Mouse (Mus musculus) heart, adult 2 months (tissue): ENCODE data around the gene Trub1. TPM values are rescaled to one million over a fixed set of nuclear protein-coding genes. Genes with fewer than 3 reads are reported as not detected.

Experiments
- DNase-seq, 2 experiments: peaks; one replicate each; pipeline ENCODE4 v3.0.0; 2021
- H3K27ac ChIP-seq: fragments of 200-600 bp; 2 replicates; pipeline ENCODE4 v1.8.1; 2022
- H3K27me3 ChIP-seq: fragments of 200-500 bp; 2 replicates; pipeline ENCODE4 v1.6.1; 2012; ENCODE audit warnings: mild to moderate bottlenecking, low read length, inconsistent platforms, mixed read lengths; ENCODE audit not compliant: control insufficient read depth, insufficient read depth
- H3K36me3 ChIP-seq: fragments of 200-500 bp; 2 replicates; pipeline ENCODE4 v1.6.1; 2012; ENCODE audit warnings: low read length, inconsistent platforms; ENCODE audit not compliant: control insufficient read depth, insufficient read depth
- H3K4me1 ChIP-seq: fragments of 200-500 bp; 2 replicates; pipeline ENCODE4 v1.6.1; 2011; ENCODE audit warnings: low read length; ENCODE audit not compliant: control insufficient read depth, insufficient read depth
- H3K4me3 ChIP-seq: fragments of 200-600 bp; 2 replicates; pipeline ENCODE4 v1.8.1; 2022
- H3K79me2 ChIP-seq: fragments of 200-500 bp; replicated peaks from 2 replicates; pipeline ENCODE4 v1.6.1; 2012; ENCODE audit warnings: mild to moderate bottlenecking, inconsistent platforms, low read length, moderate library complexity, mixed read lengths; ENCODE audit not compliant: control insufficient read depth, insufficient read depth
- H3K9ac ChIP-seq: fragments of 200-500 bp; 2 replicates; pipeline ENCODE4 v1.6.1; 2012; ENCODE audit warnings: low read depth, mild to moderate bottlenecking, control low read depth, inconsistent platforms, low read length, mixed read lengths
- CTCF ChIP-seq: fragments of 200-600 bp; IDR thresholded peaks from 2 replicates; pipeline ENCODE4 v1.8.1; 2022; ENCODE audit warnings: antibody characterized with exemption, mild to moderate bottlenecking, moderate library complexity
- EP300 ChIP-seq: fragments of 200-500 bp; IDR thresholded peaks from 2 replicates; pipeline ENCODE4 v1.6.1; 2011; ENCODE audit warnings: low read depth, low read length, control low read depth; ENCODE audit not compliant: insufficient read depth
- POLR2A ChIP-seq: fragments of 200-500 bp; IDR thresholded peaks from 2 replicates; pipeline ENCODE4 v1.6.1; 2011; ENCODE audit warnings: mild to moderate bottlenecking, low read depth, low read length, control low read depth; ENCODE audit not compliant: insufficient read depth
- whole genome bisulfite sequencing: fragments of 180-500 bp; shearing (Covaris S2); methylation state at CpG from one replicate; pipeline ENCODE4 v1.1.7; 2018; 5-methylcytosine and 5-hydroxymethylcytosine counted together
- intact Hi-C: fragments of 180-260 bp; cut with DNase I; formaldehyde crosslinking; loops from one replicate; pipeline ENCODE4 v1.15.1; 2025
- polyA plus RNA-seq: library from polyadenylated mRNA; depleted of rRNA; stranded (reverse); fragments of >200 nt; gene quantifications from 2 replicates; pipeline ENCODE4 v1.2.3, GENCODE M21; 2012
- total RNA-seq, 2 experiments: library from RNA; stranded (reverse); gene quantifications; 2 replicates each; pipeline ENCODE4 v1.2.3; 2021

The Trub1 gene
- total and polyA plus RNA-seq, 3 experiments = 3.0 to 6.4 (median 4.5) TPM

DNA sequence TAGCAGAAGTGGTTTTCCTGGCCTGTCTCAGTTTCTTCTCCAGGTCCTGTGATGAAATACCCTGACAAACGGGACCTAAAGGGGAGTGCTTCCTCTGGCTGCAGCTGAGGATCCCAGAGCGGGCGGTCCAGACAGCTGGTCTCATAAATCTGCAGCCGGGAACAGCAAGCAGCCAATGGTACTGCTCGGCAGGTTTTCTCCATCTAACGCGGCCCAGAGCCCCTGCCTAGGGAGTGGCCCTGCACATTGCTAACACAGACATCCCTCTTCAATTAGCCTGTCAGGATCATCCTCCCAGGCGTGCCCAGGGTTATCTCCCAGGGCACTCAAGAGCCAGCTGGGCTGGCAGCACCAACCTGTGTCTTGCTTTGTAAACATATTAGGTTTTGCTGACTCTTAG, 38.3 kb downstream of the Trub1 start:
- DNase-seq = no peak

DNA sequence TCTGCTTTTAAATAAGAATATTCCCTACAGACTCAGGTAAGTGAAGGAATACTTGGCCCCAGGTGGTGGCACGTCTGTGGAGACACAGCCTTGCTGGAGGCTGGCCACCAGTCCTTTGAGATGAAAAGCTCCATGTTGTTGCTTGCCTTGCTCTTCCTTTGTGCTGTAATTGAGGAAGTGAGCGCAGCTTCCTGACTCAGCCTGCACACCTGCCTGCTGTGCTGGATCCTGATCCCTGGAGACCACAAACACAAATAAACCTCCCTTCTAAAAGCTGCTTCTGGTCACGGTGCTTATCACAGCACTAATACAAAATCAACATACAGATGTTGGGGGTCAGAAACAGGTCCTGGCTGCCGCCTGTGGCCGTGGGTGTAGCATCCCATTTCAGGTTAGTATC, 41.3 kb downstream of the Trub1 start:
- Histone ChIP-seq H3K4me1 (no peaks in the 10 kb centered on the region), H3K4me3 (no peak overlapping the region), H3K27ac (no peak overlapping the region), H3K36me3 (no peaks in the 10 kb centered on the region), H3K27me3 (no peaks in the 10 kb centered on the region), H3K9ac (no peak overlapping the region), H3K79me2 (no peaks in the 10 kb centered on the region)
- intact Hi-C loops = no loop called here
- no peak for DNase-seq
- WGBS = 59% methylated on average over 5 of the region's 5 CpGs
- TF ChIP-seq EP300 = no peak
- no peak for TF ChIP-seq CTCF
- TF ChIP-seq POLR2A = no peak

More for the DNA sequence above, 38.3 kb downstream of the Trub1 start:
- no peak overlapping the region for H3K4me3 ChIP-seq
- WGBS = 69% methylated on average over 8 of the region's 8 CpGs
- no peak overlapping the region for H3K27ac ChIP-seq
- no peaks in the 10 kb centered on the region for H3K27me3 ChIP-seq
- no peaks in the 10 kb centered on the region for H3K36me3 ChIP-seq
- no peaks in the 10 kb centered on the region for H3K4me1 ChIP-seq
- TF ChIP-seq CTCF (no peak), POLR2A (no peak), EP300 (no peak)
- H3K79me2 ChIP-seq = no peaks in the 10 kb centered on the region
- intact Hi-C loops = no loop called here
- H3K9ac ChIP-seq = no peak overlapping the region

DNA sequence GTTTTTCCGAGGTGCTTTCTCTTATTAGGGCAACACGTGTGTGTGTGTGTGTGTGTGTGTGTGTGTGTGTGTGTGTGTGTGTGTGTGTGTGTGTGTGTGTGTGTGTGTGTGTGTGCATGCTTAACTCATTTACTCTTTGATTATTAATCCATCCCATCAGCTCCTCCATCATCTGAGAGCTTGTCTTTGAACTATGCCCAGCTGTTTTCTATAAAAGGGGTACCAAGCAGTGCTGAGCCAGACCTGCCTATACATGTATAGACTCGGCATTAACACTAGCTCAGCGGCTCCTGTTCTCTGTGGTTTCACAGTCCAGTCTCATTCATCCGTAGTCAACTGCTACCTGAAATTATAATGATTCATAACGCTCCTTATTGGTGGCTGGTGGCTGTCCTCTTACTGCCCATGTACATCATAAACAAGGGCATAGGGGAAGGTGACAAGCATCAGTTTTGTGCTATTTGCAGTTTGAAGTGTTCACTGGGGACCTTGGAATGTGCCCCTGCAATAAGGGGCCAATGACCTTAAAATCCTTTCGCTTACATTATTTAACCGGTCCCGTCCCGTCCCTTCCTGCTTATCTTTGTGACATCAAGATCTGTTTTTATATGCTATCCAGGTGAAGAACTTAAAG, 45.5 kb downstream of the Trub1 start:
- 81% methylated on average over 10 of the region's 10 CpGs for WGBS
- intact Hi-C loops = no loop called here
- TF ChIP-seq EP300 = no peak
- no peak for TF ChIP-seq CTCF
- TF ChIP-seq POLR2A = no peak

DNA sequence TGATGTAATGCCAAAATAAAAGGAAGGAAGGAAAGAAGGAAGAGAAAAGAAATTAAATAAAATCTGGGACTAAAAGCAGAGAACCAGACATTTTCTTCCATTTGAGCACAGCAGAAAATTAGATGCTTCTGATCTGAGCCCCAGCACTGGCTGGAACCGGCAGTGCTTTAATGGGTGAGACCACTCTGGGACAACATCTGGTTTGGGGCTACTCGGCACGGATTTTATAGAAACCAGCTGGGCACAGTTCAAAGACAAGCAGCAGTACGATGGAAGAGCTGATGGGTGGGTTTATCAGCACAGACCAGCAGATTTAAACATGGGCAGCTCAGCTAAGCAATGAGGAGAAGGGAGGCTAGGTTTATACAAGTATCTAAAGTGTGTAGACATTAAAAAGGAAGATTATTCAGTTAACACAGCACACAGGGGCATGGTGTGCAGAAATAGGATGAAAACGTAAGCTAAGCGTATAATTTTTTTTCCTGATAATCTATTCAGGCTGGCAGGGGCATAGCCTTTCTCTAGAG, 46.2 kb downstream of the Trub1 start:
- 74% methylated on average over 6 of the region's 6 CpGs for WGBS
- no peak overlapping the region for H3K9ac ChIP-seq
- intact Hi-C loops = no loop called here
- H3K4me3 ChIP-seq = no peak overlapping the region
- no peaks in the 10 kb centered on the region for H3K79me2 ChIP-seq
- no peaks in the 10 kb centered on the region for H3K27me3 ChIP-seq
- H3K27ac ChIP-seq = no peak overlapping the region
- TF ChIP-seq CTCF (no peak), POLR2A (no peak), EP300 (no peak)
- H3K36me3 ChIP-seq = no peaks in the 10 kb centered on the region
- DNase-seq = no peak
- no peaks in the 10 kb centered on the region for H3K4me1 ChIP-seq

More for the DNA sequence above, 45.5 kb downstream of the Trub1 start:
- H3K27ac ChIP-seq = no peak overlapping the region
- H3K4me1 ChIP-seq = no peaks in the 10 kb centered on the region
- no peak overlapping the region for H3K4me3 ChIP-seq
- H3K9ac ChIP-seq = no peak overlapping the region
- H3K27me3 ChIP-seq = no peaks in the 10 kb centered on the region
- DNase-seq = no peak
- no peaks in the 10 kb centered on the region for H3K79me2 ChIP-seq
- no peaks in the 10 kb centered on the region for H3K36me3 ChIP-seq

DNA sequence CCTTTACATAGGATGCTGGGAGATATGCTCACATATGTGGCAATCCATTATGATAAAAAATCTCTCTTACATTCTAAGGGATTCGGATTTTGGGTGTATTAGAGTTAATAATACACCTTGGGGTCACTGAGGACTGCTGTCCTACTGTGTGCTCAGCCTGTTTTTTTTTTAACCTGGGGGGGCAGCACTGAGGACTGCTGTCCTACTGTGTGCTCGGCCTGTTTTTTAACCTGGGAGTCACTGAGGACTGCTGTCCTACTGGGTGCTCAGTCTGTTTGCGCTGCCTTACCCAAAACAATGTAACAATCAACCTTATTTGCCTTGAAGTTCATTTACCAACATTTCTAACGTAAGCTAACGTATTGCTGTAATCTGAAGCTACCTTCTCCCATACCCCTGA, 47.5 kb downstream of the Trub1 start:
- Histone ChIP-seq H3K27me3 (no peaks in the 10 kb centered on the region), H3K9ac (no peak overlapping the region), H3K4me1 (no peaks in the 10 kb centered on the region), H3K4me3 (no peak overlapping the region), H3K36me3 (no peaks in the 10 kb centered on the region), H3K79me2 (no peaks in the 10 kb centered on the region), H3K27ac (no peak overlapping the region)
- WGBS = 96% methylated on average over 5 of the region's 5 CpGs
- DNase-seq = no peak
- TF ChIP-seq EP300 = no peak
- no peak for TF ChIP-seq CTCF
- TF ChIP-seq POLR2A = no peak
- intact Hi-C loops = no loop called here

DNA sequence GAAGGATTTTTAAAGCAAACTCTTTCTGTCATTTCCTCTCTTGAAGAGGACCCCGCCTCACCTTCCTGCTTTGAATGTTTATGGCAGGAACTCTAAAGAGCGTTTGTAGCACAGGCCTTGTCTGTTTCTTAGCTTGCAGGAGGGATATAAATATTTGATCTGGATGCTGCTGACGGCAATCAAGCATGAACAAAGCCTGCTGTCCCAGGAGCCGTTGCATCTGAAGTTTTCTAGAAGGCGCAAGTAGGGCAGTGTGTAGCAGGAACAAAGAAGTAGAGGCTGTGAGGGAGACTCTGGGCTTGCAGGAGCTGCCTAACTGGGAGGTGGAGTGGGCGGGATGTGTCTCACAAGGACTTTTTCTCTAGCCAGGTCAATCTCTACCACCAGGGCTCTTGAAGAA, 50.4 kb downstream of the Trub1 start:
- Histone ChIP-seq H3K27me3 (no peaks in the 10 kb centered on the region), H3K9ac (no peak overlapping the region)

More for the DNA sequence above, 50.4 kb downstream of the Trub1 start:
- Histone ChIP-seq H3K4me3 (no peak overlapping the region), H3K79me2 (no peaks in the 10 kb centered on the region), H3K36me3 (no peaks in the 10 kb centered on the region), H3K4me1 (no peaks in the 10 kb centered on the region), H3K27ac (no peak overlapping the region)
- TF ChIP-seq EP300 (no peak), POLR2A (no peak), CTCF (no peak)
- intact Hi-C loops = no loop called here
- DNase-seq = no peak
- WGBS = 63% methylated on average over 6 of the region's 6 CpGs
